Mouse (Mus musculus) bone marrow macrophage, adult 2 months (primary cell): ENCODE results near the gene Zc3h7b. TPM values are rescaled to one million over a fixed set of nuclear protein-coding genes. Genes with fewer than 3 reads are reported as not detected.

Experiments
- H3K27ac ChIP-seq: 2 replicates; pipeline ENCODE4 v1.5.1; 2012; ENCODE audit warnings: low read depth, low read length; ENCODE audit not compliant: insufficient read depth
- H3K4me1 ChIP-seq: 2 replicates; pipeline ENCODE4 v1.6.1; 2012; ENCODE audit warnings: low read length; ENCODE audit not compliant: control insufficient read depth, insufficient read depth
- H3K4me3 ChIP-seq: 2 replicates; pipeline ENCODE4 v1.5.1; 2012; ENCODE audit warnings: mild to moderate bottlenecking, low read length, moderate library complexity; ENCODE audit not compliant: insufficient read depth
- CTCF ChIP-seq: IDR thresholded peaks from 2 replicates; pipeline ENCODE4 v1.5.1; 2012; ENCODE audit warnings: low read depth, mild to moderate bottlenecking, low read length, moderate library complexity
- POLR2A ChIP-seq: IDR thresholded peaks from 2 replicates; pipeline ENCODE4 v1.6.1; 2012; ENCODE audit warnings: mild to moderate bottlenecking, low read depth, low read length, borderline replicate concordance
- polyA plus RNA-seq: library from polyadenylated mRNA; stranded (reverse); fragments of >200 nt; gene quantifications from 2 replicates; pipeline ENCODE4 v1.2.4, GENCODE M21; 2012; ENCODE audit not compliant: missing spikeins, insufficient read depth, insufficient read length

Gene Zc3h7b
- polyA plus RNA-seq, 1 experiment: 13.6 TPM

GRCm38 (mm10) chr15:81785701-81786100 is 40.8 kb downstream of the Zc3h7b start:
- no peak overlapping the region for H3K27ac ChIP-seq
- no peak overlapping the region for H3K4me3 ChIP-seq
- no peak for TF ChIP-seq CTCF
- TF ChIP-seq POLR2A: no peak
- no peaks in the 10 kb centered on the region for H3K4me1 ChIP-seq

GRCm38 (mm10) chr15:81787525-81787924 is 42.7 kb downstream of the Zc3h7b start:
- Histone ChIP-seq H3K27ac (no peak overlapping the region), H3K4me1 (no peaks in the 10 kb centered on the region), H3K4me3 (no peak overlapping the region)
- TF ChIP-seq POLR2A: no peak
- no peak for TF ChIP-seq CTCF

GRCm38 (mm10) chr15:81792444-81792843 is 47.6 kb downstream of the Zc3h7b start:
- no peak overlapping the region for H3K27ac ChIP-seq
- peaks cover 2% of the 10 kb centered on the region for H3K4me1 ChIP-seq
- H3K4me3 ChIP-seq: no peak overlapping the region
- no peak for TF ChIP-seq POLR2A
- TF ChIP-seq CTCF: no peak

GRCm38 (mm10) chr15:81796228-81796627 is 51.4 kb downstream of the Zc3h7b start:
- Histone ChIP-seq H3K4me3 (no peak overlapping the region), H3K27ac (no peak overlapping the region), H3K4me1 (peaks cover 2% of the 10 kb centered on the region)
- no peak for TF ChIP-seq POLR2A

- no peak for TF ChIP-seq POLR2A
- TF ChIP-seq CTCF: no peak
- H3K4me3 ChIP-seq: no peak overlapping the region
Measured at GRCm38 (mm10) chr15:81797861-81798260, 53.0 kb downstream of the Zc3h7b start.

GRCm38 (mm10) chr15:81798421-81798820 is 53.6 kb downstream of the Zc3h7b start:
- H3K4me1 ChIP-seq: peaks cover 9% of the 10 kb centered on the region
- no peak overlapping the region for H3K27ac ChIP-seq
- TF ChIP-seq POLR2A (no peak), CTCF (no peak)
- H3K4me3 ChIP-seq: no peak overlapping the region

More at GRCm38 (mm10) chr15:81797861-81798260, 53.0 kb downstream of the Zc3h7b start:
- no peak overlapping the region for H3K27ac ChIP-seq
- peaks cover 11% of the 10 kb centered on the region for H3K4me1 ChIP-seq

- TF ChIP-seq POLR2A (no peak), CTCF (no peak)
- peaks cover 9% of the 10 kb centered on the region for H3K4me1 ChIP-seq
- no peak overlapping the region for H3K27ac ChIP-seq
- no peak overlapping the region for H3K4me3 ChIP-seq
Measured at GRCm38 (mm10) chr15:81800391-81800790, 55.5 kb downstream of the Zc3h7b start.

- TF ChIP-seq POLR2A: no peak
- no peak for TF ChIP-seq CTCF
- Histone ChIP-seq H3K4me1 (peaks cover 9% of the 10 kb centered on the region), H3K27ac (no peak within 1 kb of the TSS), H3K4me3 (peak within 1 kb of the TSS; percentile 31)
Measured at GRCm38 (mm10) chr15:81802001-81802890, 57.4 kb downstream of the Zc3h7b start, which contains the start of gene Tef. TSS of gene Tef (plus strand) at chr15:81802421.

GRCm38 (mm10) chr15:81802941-81803351 is 58.1 kb downstream of the Zc3h7b start:
- peak overlapping the region; percentile 31 for H3K4me3 ChIP-seq

GRCm38 (mm10) chr15:81803425-81803951 is 58.6 kb downstream of the Zc3h7b start:
- Histone ChIP-seq H3K4me3 (no peak overlapping the region), H3K4me1 (peaks cover 9% of the 10 kb centered on the region), H3K27ac (no peak overlapping the region)
- TF ChIP-seq CTCF (no peak), POLR2A (no peak)

More at GRCm38 (mm10) chr15:81802941-81803351, 58.1 kb downstream of the Zc3h7b start:
- Histone ChIP-seq H3K27ac (no peak overlapping the region), H3K4me1 (peaks cover 9% of the 10 kb centered on the region)
- no peak for TF ChIP-seq CTCF
- TF ChIP-seq POLR2A: no peak
